Mouse (Mus musculus) hindbrain, embryonic 12.5 days (tissue): ENCODE results near the gene Gm20388. TPM values are rescaled to one million over a fixed set of nuclear protein-coding genes. Genes with fewer than 3 reads are reported as not detected.
A peak's percentile ranks its signal among the peaks of the same experiment; 100 is the strongest.

Source experiments
- ATAC-seq: fragments of 200-750 bp; cut with Nextera tagmentation; 2 replicates; pipeline ENCODE4 v1.8.0; 2017; ENCODE audit warnings: moderate TSS enrichment; ENCODE audit not compliant: low FRiP score
- H3K27ac ChIP-seq: fragments of 300-500 bp; sonication (generic); 2 replicates; pipeline ENCODE4 v1.5.1; 2016; ENCODE audit warnings: mild to moderate bottlenecking
- H3K27me3 ChIP-seq: fragments of 300-500 bp; sonication (generic); 2 replicates; pipeline ENCODE4 v1.6.1; 2016; ENCODE audit warnings: mild to moderate bottlenecking
- H3K36me3 ChIP-seq: fragments of 300-500 bp; sonication (generic); 2 replicates; pipeline ENCODE4 v1.6.1; 2016; ENCODE audit warnings: mild to moderate bottlenecking
- H3K4me1 ChIP-seq: fragments of 300-500 bp; sonication (generic); 2 replicates; pipeline ENCODE4 v1.6.1; 2016
- H3K4me2 ChIP-seq: fragments of 300-500 bp; sonication (generic); replicated peaks from 2 replicates; pipeline ENCODE4 v1.6.1; 2016; ENCODE audit warnings: mild to moderate bottlenecking
- H3K4me3 ChIP-seq: fragments of 300-500 bp; sonication (generic); 2 replicates; pipeline ENCODE4 v1.5.1; 2016; ENCODE audit warnings: mild to moderate bottlenecking
- H3K9ac ChIP-seq: fragments of 300-500 bp; sonication (generic); 2 replicates; pipeline ENCODE4 v1.6.1; 2016; ENCODE audit warnings: mild to moderate bottlenecking, moderate library complexity
- H3K9me3 ChIP-seq: fragments of 300-500 bp; sonication (generic); replicated peaks from 2 replicates; pipeline ENCODE4 v1.6.1; 2016; ENCODE audit warnings: mild to moderate bottlenecking
- WGBS: fragments of 180-500 bp; shearing (Covaris S2); methylation state at CpG from one replicate; pipeline ENCODE4 v1.1.7; 2016; 5-methylcytosine and 5-hydroxymethylcytosine counted together
- polyA plus RNA-seq: library from polyadenylated mRNA; unstranded; fragments of >200 nt; fragmentation: Nextera tagmentation; extraction: Ambion mirVana; gene quantifications from 2 replicates; pipeline ENCODE4 v1.2.1, GENCODE M21; 2016

Gene Gm20388
- polyA plus RNA-seq, 1 experiment from 2014 or later, result not detected

GRCm38 (mm10) chr8:121953821-121954545 lies 2043.3 kb downstream of the Gm20388 start:
- no peak overlapping the region for H3K4me2 ChIP-seq
- H3K4me3 ChIP-seq, result no peak overlapping the region
- no peak for ATAC-seq
- H3K9ac ChIP-seq, result no peak overlapping the region
- no peaks in the 10 kb centered on the region for H3K27me3 ChIP-seq
- no peaks in the 10 kb centered on the region for H3K9me3 ChIP-seq
- no peak overlapping the region for H3K27ac ChIP-seq
- peaks cover 32% of the 10 kb centered on the region for H3K4me1 ChIP-seq
- peaks cover 17% of the 10 kb centered on the region for H3K36me3 ChIP-seq
- WGBS, result 77% methylated on average over 3 of the region's 3 CpGs

GRCm38 (mm10) chr8:121954981-121955555 lies 2044.4 kb downstream of the Gm20388 start:
- Histone ChIP-seq H3K4me2 (no peak overlapping the region), H3K36me3 (peaks cover 17% of the 10 kb centered on the region), H3K9me3 (no peaks in the 10 kb centered on the region), H3K27ac (no peak overlapping the region), H3K4me3 (no peak overlapping the region), H3K4me1 (peaks cover 30% of the 10 kb centered on the region), H3K9ac (no peak overlapping the region), H3K27me3 (no peaks in the 10 kb centered on the region)
- 85% methylated on average over 10 of the region's 10 CpGs for WGBS
- no peak for ATAC-seq

DNA sequence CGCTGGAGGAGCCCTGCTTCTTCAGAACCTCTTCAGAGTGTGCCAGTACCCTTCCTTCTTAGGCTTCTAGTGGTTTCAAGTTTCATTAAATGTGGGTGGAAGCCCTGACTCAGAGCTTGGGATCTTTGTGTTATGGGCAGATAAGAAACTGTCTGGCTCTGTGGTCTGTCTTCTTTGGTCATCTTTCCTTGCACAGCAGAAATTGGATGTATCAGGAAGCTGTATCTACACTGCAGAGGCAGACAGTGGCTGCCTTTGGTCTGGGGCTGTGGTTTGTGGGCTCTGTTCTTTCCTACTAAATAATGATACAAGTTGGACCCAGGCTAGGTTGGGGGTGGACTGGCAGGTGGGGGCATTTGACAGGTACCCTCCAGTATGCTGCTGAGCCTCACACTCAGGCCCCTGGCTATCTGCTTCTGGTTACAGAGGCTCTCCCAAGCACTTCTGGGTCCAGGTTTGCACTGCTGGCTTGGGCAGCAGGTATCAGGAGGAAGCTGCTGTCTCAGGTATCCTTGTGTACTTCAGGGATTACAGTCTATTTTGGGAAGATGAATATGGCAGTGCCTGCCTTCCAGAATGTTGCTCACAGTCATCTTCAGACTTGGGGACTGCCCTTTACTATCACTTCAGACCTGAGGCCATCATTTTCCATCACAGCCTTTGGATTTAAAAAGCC lies 2045.3 kb downstream of the Gm20388 start:
- ATAC-seq, result no peak
- Histone ChIP-seq H3K4me3 (no peak overlapping the region), H3K36me3 (peaks cover 17% of the 10 kb centered on the region), H3K9me3 (no peaks in the 10 kb centered on the region), H3K4me2 (no peak overlapping the region), H3K27me3 (no peaks in the 10 kb centered on the region), H3K9ac (no peak overlapping the region), H3K27ac (no peak overlapping the region), H3K4me1 (peaks cover 30% of the 10 kb centered on the region)
- 93% methylated on average over 1 of the region's 1 CpGs for WGBS

- Histone ChIP-seq H3K4me2 (no peak overlapping the region), H3K9ac (no peak overlapping the region), H3K4me3 (no peak overlapping the region), H3K36me3 (peaks cover 17% of the 10 kb centered on the region), H3K27ac (no peak overlapping the region), H3K9me3 (no peaks in the 10 kb centered on the region), H3K4me1 (peaks cover 13% of the 10 kb centered on the region; the same call in 1 of the 2 replicates), H3K27me3 (no peaks in the 10 kb centered on the region)
- 97% methylated on average over 1 of the region's 1 CpGs for WGBS
- ATAC-seq, result no peak
Observed at GRCm38 (mm10) chr8:121958395-121958794, 2047.8 kb downstream of the Gm20388 start.

GRCm38 (mm10) chr8:121962892-121963291 lies 2052.3 kb downstream of the Gm20388 start:
- ATAC-seq, result no peak
- WGBS, result 81% methylated on average over 3 of the region's 3 CpGs
- H3K4me2 ChIP-seq, result no peak overlapping the region
- H3K9ac ChIP-seq, result no peak overlapping the region
- H3K36me3 ChIP-seq, result no peaks in the 10 kb centered on the region
- H3K9me3 ChIP-seq, result no peaks in the 10 kb centered on the region
- no peak overlapping the region for H3K4me3 ChIP-seq
- no peak overlapping the region for H3K27ac ChIP-seq
- peaks cover 30% of the 10 kb centered on the region for H3K4me1 ChIP-seq
- no peaks in the 10 kb centered on the region for H3K27me3 ChIP-seq

DNA sequence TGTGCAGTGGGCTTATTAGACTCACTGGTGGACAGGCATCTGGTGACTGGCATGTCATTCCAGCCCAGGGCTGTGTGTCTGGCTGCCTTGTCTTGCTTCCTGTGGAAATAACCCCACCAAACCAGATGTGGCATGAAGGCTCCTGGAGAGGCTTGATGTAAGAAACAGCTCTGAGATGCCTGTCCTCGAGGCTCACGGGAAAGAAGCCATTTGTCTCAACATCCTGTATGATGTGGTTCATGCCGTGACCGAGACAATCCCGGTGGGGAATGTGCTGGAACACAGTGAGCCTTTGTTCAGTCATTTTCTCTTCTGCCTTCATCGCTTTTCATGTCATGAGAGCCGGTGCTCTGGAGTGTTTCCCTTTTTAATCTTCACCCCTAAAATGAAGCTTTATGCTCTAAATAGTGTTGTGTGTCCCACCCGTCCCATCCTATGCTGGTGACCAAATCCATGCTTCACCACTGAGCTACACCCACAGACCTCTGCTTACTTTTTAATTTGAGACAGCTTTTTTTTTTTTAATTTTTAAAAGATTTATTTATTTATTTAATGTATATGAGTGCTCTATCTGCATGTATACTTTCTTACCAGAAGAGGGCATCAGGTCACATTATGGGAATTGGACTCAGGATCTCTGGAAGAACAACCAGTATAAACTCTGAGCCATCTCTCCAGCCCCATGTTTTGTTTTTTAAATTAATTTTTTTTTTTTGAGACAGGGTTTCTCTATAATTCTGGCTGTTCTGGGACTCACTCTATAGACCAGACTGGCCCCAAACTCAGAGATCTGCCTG lies 2054.3 kb downstream of the Gm20388 start:
- Histone ChIP-seq H3K4me1 (peaks cover 34% of the 10 kb centered on the region), H3K9ac (no peak overlapping the region), H3K27ac (peak overlapping the region; percentile 31; the same call in 1 of the 2 replicates), H3K27me3 (no peaks in the 10 kb centered on the region), H3K4me3 (no peak overlapping the region), H3K9me3 (no peaks in the 10 kb centered on the region), H3K36me3 (no peaks in the 10 kb centered on the region), H3K4me2 (no peak overlapping the region)
- no peak for ATAC-seq
- 64% methylated on average over 8 of the region's 8 CpGs for WGBS

GRCm38 (mm10) chr8:121966110-121966509 lies 2055.5 kb downstream of the Gm20388 start:
- Histone ChIP-seq H3K4me3 (no peak overlapping the region), H3K9me3 (no peaks in the 10 kb centered on the region), H3K9ac (no peak overlapping the region; the same call in 1 of the 2 replicates), H3K27me3 (no peaks in the 10 kb centered on the region), H3K36me3 (no peaks in the 10 kb centered on the region), H3K4me2 (no peak overlapping the region), H3K4me1 (peaks cover 41% of the 10 kb centered on the region), H3K27ac (no peak overlapping the region; the same call in 1 of the 2 replicates)
- ATAC-seq, result no peak
- WGBS, result 71% methylated on average over 5 of the region's 5 CpGs

DNA sequence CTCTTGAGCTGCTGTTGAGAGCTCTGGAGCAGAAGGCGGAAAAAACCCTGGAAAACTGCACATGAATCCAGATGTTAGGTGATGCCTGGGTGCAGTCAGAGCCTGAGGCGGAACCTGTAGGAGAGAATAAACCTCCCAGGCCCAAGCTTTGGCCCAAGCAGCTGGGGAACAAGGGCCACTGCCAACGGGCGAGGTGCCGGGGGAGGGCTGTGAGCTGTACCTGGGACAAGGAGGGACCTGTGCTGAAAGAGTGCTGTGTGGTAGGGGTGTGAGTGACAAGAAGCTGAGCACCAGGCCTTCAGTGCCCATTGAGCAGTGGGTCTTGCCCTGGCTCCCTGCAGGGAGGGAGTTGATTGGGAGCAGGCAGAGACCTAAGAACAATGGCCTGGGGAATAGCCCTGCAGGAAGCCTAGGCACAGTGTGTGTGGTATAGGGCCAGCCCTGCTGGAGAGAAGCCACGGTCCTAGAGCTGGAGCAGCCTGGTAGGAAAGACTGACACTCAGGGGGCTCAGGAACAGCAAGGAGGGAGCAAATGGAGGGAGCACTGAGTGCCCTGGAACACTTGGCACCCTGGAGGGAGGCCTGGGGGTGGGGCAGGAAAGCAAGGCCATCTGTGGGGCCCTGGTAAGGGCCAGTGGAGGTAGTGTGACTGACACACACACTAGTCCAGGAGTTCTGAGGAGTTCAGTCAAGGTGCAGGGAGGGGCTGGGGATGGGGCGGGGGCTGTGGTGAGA lies 2056.2 kb downstream of the Gm20388 start:
- ATAC-seq, result no peak
- Histone ChIP-seq H3K36me3 (no peaks in the 10 kb centered on the region), H3K9ac (peak overlapping the region; percentile 38), H3K9me3 (no peaks in the 10 kb centered on the region), H3K4me3 (no peak overlapping the region), H3K27me3 (no peaks in the 10 kb centered on the region), H3K4me2 (no peak overlapping the region), H3K4me1 (peaks cover 47% of the 10 kb centered on the region), H3K27ac (peak overlapping the region; percentile 36)
- 40% methylated on average over 7 of the region's 7 CpGs for WGBS

DNA sequence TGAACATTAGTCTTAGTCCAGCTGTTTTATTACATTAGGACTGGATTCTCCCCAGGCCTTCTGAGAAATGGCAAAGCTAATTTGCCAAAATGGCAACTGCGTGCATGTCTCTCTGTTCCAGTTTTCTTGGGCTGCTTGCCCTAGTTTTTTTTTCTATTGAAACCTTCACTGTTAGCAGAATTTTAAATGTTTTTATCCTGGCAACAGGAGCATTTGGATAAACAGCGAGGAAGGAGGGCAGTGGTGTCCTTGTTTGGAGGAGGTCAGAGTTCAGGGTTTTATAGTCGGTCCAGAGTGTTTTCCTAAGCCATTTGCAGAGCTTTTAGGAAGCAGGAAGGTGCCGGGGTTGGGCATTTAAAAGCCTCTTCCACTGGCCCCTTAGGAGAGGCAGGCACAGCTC lies 2057.3 kb downstream of the Gm20388 start:
- Histone ChIP-seq H3K36me3 (peaks cover 3% of the 10 kb centered on the region; the same call in 1 of the 2 replicates), H3K27ac (no peak overlapping the region; the same call in 1 of the 2 replicates), H3K9me3 (no peaks in the 10 kb centered on the region), H3K4me1 (peaks cover 47% of the 10 kb centered on the region), H3K27me3 (no peaks in the 10 kb centered on the region), H3K4me3 (no peak overlapping the region), H3K4me2 (no peak overlapping the region), H3K9ac (no peak overlapping the region)
- WGBS, result 54% methylated on average over 4 of the region's 4 CpGs
- ATAC-seq, result no peak

DNA sequence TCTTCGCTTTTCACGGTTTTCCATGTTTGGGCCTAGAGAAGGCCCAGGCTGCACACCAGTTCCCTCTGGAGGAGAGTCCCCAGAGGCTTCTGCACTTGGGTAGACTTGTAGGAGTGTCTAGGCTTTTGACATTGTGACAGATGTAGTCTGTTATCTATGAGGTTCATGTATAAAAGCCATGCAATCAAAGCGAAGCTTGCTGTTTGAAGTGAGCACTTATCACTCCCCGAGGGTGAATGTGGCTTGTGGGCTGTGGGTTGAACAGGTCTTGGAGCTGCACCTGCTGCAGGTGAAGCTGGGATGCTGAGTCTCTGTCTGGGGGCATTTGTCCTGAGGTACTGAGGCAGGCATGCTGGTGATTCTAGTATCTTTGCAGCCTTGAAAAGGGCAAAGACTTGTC lies 2057.9 kb downstream of the Gm20388 start:
- 80% methylated on average over 4 of the region's 4 CpGs for WGBS
- no peak overlapping the region for H3K27ac ChIP-seq
- ATAC-seq, result no peak
- no peaks in the 10 kb centered on the region for H3K27me3 ChIP-seq
- H3K4me3 ChIP-seq, result no peak overlapping the region
- H3K36me3 ChIP-seq, result peaks cover 3% of the 10 kb centered on the region; the same call in 1 of the 2 replicates
- no peak overlapping the region for H3K9ac ChIP-seq
- H3K4me1 ChIP-seq, result peaks cover 47% of the 10 kb centered on the region
- no peaks in the 10 kb centered on the region for H3K9me3 ChIP-seq
- H3K4me2 ChIP-seq, result no peak overlapping the region

DNA sequence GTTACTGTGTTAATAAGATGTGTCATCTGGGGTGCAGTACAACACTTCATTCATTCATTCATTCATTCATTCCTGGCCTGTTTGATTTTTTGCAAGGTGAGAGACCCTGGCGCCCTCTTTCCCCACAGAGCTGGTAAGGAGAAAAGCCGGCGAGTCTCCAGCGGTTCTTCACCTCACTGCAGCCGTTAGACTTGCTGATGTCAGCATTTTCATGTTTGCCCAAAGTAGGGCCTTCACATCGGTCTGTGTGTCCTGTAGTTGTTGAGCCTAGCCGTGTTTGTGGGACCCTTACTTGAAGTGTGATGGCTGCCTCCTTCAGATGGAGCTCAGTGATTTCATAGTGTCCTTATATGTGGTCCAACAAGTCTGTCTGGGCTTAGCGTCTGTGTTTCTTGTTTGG lies 2059.6 kb downstream of the Gm20388 start:
- H3K9ac ChIP-seq, result peak overlapping the region; percentile 9; the same call in 1 of the 2 replicates
- 78% methylated on average over 8 of the region's 8 CpGs for WGBS
- no peak for ATAC-seq

More for the DNA sequence above, 2059.6 kb downstream of the Gm20388 start:
- H3K27me3 ChIP-seq, result no peaks in the 10 kb centered on the region
- peaks cover 45% of the 10 kb centered on the region for H3K4me1 ChIP-seq
- H3K4me2 ChIP-seq, result no peak overlapping the region
- peaks cover 19% of the 10 kb centered on the region for H3K36me3 ChIP-seq
- H3K9me3 ChIP-seq, result no peaks in the 10 kb centered on the region
- no peak overlapping the region for H3K27ac ChIP-seq
- no peak overlapping the region for H3K4me3 ChIP-seq
